In the genomic region with DNA sequence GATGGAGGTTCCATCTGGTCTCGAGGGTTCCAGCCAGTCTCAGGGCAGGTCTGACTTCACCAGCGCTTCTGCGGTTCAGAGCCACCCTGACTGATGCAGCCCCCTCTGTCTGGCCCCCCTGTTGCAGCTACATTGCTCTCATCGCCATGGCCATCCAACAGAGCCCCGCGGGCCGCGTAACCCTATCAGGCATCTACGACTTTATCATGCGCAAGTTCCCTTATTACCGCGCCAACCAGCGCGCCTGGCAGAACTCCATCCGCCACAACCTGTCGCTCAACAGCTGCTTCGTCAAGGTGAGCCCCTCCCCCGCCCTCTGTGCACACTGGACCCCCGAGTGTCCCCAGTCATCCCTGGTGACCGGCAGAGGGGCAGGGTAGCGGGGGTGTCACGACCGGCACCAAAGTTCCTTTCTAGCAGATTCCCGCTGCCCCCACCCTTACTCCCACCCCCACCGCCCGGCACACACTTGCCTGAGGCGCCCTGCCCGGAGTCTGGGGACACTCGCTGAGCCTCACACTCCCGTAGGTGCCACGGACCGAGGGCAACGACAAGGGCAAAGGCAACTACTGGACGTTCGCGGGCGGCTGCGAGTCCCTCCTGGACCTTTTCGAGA, we compare ENCODE assay signal across 9 mouse cellular contexts. TPM values are rescaled to one million over a fixed set of nuclear protein-coding genes. Genes with fewer than 3 reads are reported as not detected.
A peak's percentile ranks its signal among the peaks of the same experiment; 100 is the strongest.
DNase-seq lines count a peak whose midpoint lies in the region; ATAC-seq and TF ChIP-seq lines count a peak whose summit lies in the region.
"Had no signal": no experiment of that assay in that cellular context is flagged by ENCODE, and none has a peak within 500 bp of the region (broad histone marks: within the 10 kb centered on the region; RNA-seq: fewer than 3 reads in every experiment).

No protein-coding gene starts in this region.

- peak overlapping the region; percentile 22 for H3K4me3 ChIP-seq in forebrain, embryonic 11.5 days (ENCODE audit: low read depth, low read length)
- H3K4me3 ChIP-seq in limb, embryonic 13.5 days: peak overlapping the region; percentile 38
- peak overlapping the region; percentile 38 for H3K4me3 ChIP-seq in small intestine, adult 2 months (ENCODE audit: low read depth, low read length)

- no peak overlapping the region for H3K9ac ChIP-seq in forebrain, embryonic 11.5 days (ENCODE audit: low read length)
- peak overlapping the region; percentile 35; the same call in 1 of the 2 replicates for H3K9ac ChIP-seq in limb, embryonic 13.5 days

- no peak for TF ChIP-seq POLR2A in small intestine, adult 2 months (IDR thresholded peaks at IDR 0.05; ENCODE audit: low read depth, low read length)

- peak; percentile 34 for DNase-seq in left cerebral cortex, postnatal 4 days
- no peak for DNase-seq in left cerebral cortex, adult 11 months (ENCODE audit: low spot score)
- DNase-seq in forebrain, embryonic 11.5 days (ENCODE audit: low spot score): peak; percentile 61
- DNase-seq in urinary bladder, postnatal 36 days (ENCODE audit: low spot score in 2 of 2): no peak
- DNase-seq in spleen, adult 12 weeks (ENCODE audit: low spot score): no peak
- no peak for DNase-seq in urinary bladder, postnatal 4 days (ENCODE audit: low spot score in 2 of 2)
- DNase-seq: kidney, adult 8-10 months had no signal

- H3K4me1 ChIP-seq in forebrain, embryonic 11.5 days (replicated peaks; ENCODE audit: control insufficient read depth, insufficient read depth, low read length): peaks cover 8% of the 10 kb centered on the region; the same call in 1 of the 2 replicates
- H3K4me1 ChIP-seq in limb, embryonic 13.5 days: peaks cover 18% of the 10 kb centered on the region
- peaks cover 8% of the 10 kb centered on the region for H3K4me1 ChIP-seq in small intestine, adult 2 months (ENCODE audit: control insufficient read depth, insufficient read depth, insufficient read length, low read length)

- TF ChIP-seq CTCF in small intestine, adult 2 months (IDR thresholded peaks at IDR 0.05; ENCODE audit: extremely low read depth, insufficient read length, insufficient replicate concordance, low read depth, low read length): no peak

- ATAC-seq in forebrain, embryonic 11.5 days (replicated peaks; ENCODE audit: low FRiP score): no peak
- ATAC-seq in limb, embryonic 13.5 days (ENCODE audit: low FRiP score, low read depth): no peak

- intact Hi-C loops in left cerebral cortex, postnatal 4 days (cut with DNase I): no loop called here

- no peaks in the 10 kb centered on the region for H3K36me3 ChIP-seq in forebrain, embryonic 11.5 days (ENCODE audit: control insufficient read depth, insufficient read depth, low read length)
- no peaks in the 10 kb centered on the region for H3K36me3 ChIP-seq in limb, embryonic 13.5 days
- no peaks in the 10 kb centered on the region for H3K36me3 ChIP-seq in small intestine, adult 2 months (ENCODE audit: control insufficient read depth, insufficient read depth, low read length)

- no peaks in the 10 kb centered on the region for H3K9me3 ChIP-seq in forebrain, embryonic 11.5 days (ENCODE audit: control insufficient read depth, low read length)
- 0 out of 2 replicates have a peak, but pooled peaks cover 5% of the 10 kb centered on the region for H3K9me3 ChIP-seq in limb, embryonic 13.5 days

- no peak overlapping the region for H3K27ac ChIP-seq in forebrain, embryonic 11.5 days (ENCODE audit: low read depth, low read length)
- no peak overlapping the region for H3K27ac ChIP-seq in limb, embryonic 13.5 days
- H3K27ac ChIP-seq in small intestine, adult 2 months (ENCODE audit: insufficient read depth, low read depth, low read length): no peak overlapping the region

- H3K4me2 ChIP-seq in forebrain, embryonic 11.5 days (ENCODE audit: low read depth, low read length, severe bottlenecking): peak overlapping the region; percentile 46
- peak overlapping the region; percentile 67 for H3K4me2 ChIP-seq in limb, embryonic 13.5 days (replicated peaks)

- H3K27me3 ChIP-seq in forebrain, embryonic 11.5 days (ENCODE audit: control insufficient read depth, insufficient read depth, low read length): peaks cover 41% of the 10 kb centered on the region
- peaks cover 79% of the 10 kb centered on the region for H3K27me3 ChIP-seq in limb, embryonic 13.5 days
- peaks cover 33% of the 10 kb centered on the region for H3K27me3 ChIP-seq in small intestine, adult 2 months (ENCODE audit: control insufficient read depth, insufficient read depth, low read length)

- WGBS in forebrain, embryonic 11.5 days: 3% methylated on average over 39 of the region's 39 CpGs
- WGBS in limb, embryonic 13.5 days: 2% methylated on average over 39 of the region's 39 CpGs
- 4% methylated on average over 39 of the region's 39 CpGs for WGBS in small intestine, adult 2 months

RNA-seq across cellular contexts. Expression of a gene that starts 0.9 kb away (rescaled TPM):
- total RNA-seq in left cerebral cortex, postnatal 4 days (2021): not detected
- not detected in 2 replicates for polyA plus RNA-seq in forebrain, embryonic 11.5 days (2014; fragmentation: Nextera tagmentation; extraction: Ambion mirVana)
- polyA plus RNA-seq in limb, embryonic 13.5 days (2015; fragmentation: Nextera tagmentation; extraction: Ambion mirVana): not detected in 2 replicates
- polyA plus RNA-seq in small intestine, adult 2 months (2012; rRNA removed): 0.24 TPM in 1 of 2 replicates, not detected in the other

Comparison
In these comparisons a context has a peak if more than half of its experiments do, and no peak if none do; other contexts are left out.
1. DNase-seq: peak in left cerebral cortex, postnatal 4 days (single experiment) and forebrain, embryonic 11.5 days (single experiment); none in left cerebral cortex, adult 11 months (single experiment), urinary bladder, postnatal 36 days (0 of 2), spleen, adult 12 weeks (single experiment) and urinary bladder, postnatal 4 days (0 of 2).
2. Peak in every context shown above with its lines, with median percentiles within 50 percentile points of each other: H3K4me3 ChIP-seq.